Mouse (Mus musculus) macrophage (primary cell): Measurements from ENCODE around the gene Cryzl1. TPM values are rescaled to one million over a fixed set of nuclear protein-coding genes. Genes with fewer than 3 reads are reported as not detected.

Experiments
- H3K27ac ChIP-seq: fragments of 350-480 bp; formaldehyde crosslinking; 2 replicates; pipeline ENCODE4 v1.9.0; 2021
- H3K36me3 ChIP-seq: fragments of 350-480 bp; formaldehyde crosslinking; 2 replicates; pipeline ENCODE4 v1.9.0; 2021; ENCODE audit errors: inconsistent target
- H3K4me3 ChIP-seq: fragments of 350-480 bp; formaldehyde crosslinking; 2 replicates; pipeline ENCODE4 v1.9.0; 2021; ENCODE audit errors: inconsistent target
- H3K79me2 ChIP-seq: fragments of 350-480 bp; formaldehyde crosslinking; 2 replicates; pipeline ENCODE4 v1.9.0; 2021; ENCODE audit errors: inconsistent target
- WGBS: methylation state at CpG from one replicate; pipeline ENCODE4 v1.1.7; 2026; ENCODE audit warnings: inconsistent platforms; ENCODE audit not compliant: missing documents; 5-methylcytosine and 5-hydroxymethylcytosine counted together
- polyA plus RNA-seq: library from polyadenylated mRNA; stranded (reverse); fragments of 250-400 nt; gene quantifications from 3 replicates; pipeline ENCODE4 v1.2.4, GENCODE M21; 2018; ENCODE audit warnings: inconsistent platforms

Gene Cryzl1
- polyA plus RNA-seq, 1 experiment from 2014 or later, result 28.8 TPM

DNA sequence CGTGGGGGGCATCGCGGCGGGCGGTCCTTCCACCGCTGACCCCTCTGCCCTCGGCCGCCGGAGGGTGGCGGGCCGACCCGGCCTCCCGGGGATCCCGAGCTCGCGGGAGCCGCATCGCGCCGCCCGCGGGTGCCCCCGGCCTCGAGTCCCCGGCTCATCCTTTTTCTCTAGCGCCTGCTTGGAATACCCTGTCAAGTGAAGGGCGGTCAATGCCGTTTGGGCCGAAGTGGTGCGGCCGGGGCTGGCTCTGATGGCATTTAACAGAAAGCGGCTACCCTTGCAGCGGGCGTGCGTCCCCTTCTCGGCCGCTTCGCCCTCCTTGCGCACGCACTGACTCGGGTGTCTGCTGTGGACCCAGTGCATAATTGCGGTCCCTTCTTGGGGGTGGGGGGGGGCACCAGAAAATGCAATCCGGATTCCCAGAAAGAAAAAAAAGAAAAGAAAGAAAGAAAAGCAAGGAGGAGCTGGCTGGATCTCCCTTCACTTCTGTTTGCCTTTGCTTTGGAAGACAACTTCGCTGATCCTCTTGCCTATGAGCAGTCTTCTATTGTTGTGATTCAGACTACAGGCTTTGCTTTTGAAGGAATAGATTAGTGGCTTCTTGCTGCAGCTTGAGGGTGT, 1.2 kb upstream of the Cryzl1 start:
- Histone ChIP-seq H3K4me3 (peak overlapping the region; percentile 91), H3K27ac (peak overlapping the region; percentile 83), H3K79me2 (peaks cover 79% of the 10 kb centered on the region), H3K36me3 (no peaks in the 10 kb centered on the region)
- WGBS, result 0% methylated on average over 25 of the region's 44 CpGs

DNA sequence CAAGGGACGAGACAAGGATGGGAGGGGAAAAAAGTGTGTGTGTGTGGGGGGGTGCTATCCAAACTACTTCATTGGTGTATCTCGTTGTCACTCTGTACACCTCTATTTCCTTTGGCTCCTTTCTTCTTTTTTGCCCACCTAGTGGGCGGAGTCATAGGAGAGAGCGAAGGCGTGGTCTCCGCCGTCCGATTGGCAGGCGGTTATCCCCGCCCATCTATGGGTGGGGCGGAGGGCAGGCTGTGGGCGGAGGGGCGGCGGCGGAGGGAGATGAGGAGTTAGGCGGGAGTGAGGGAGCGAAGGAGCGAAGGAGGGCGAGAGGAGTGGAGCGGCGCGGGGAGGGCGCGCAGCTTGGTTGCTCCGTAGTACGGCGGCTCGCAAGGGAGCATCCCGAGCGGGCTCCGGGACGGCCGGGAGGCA, 299 bp upstream of the Cryzl1 start, which contains the start of gene Itsn1:
Itsn1 (plus strand) TSS at position 216 of the 417 bp plus-strand sequence.
- H3K4me3 ChIP-seq, result peak within 1 kb of the TSS; percentile 91
- peak within 1 kb of the TSS; percentile 83 for H3K27ac ChIP-seq
- 1% methylated on average over 29 of the region's 33 CpGs for WGBS
- peaks cover 79% of the 10 kb centered on the region for H3K79me2 ChIP-seq
- no peaks in the 10 kb centered on the region for H3K36me3 ChIP-seq

DNA sequence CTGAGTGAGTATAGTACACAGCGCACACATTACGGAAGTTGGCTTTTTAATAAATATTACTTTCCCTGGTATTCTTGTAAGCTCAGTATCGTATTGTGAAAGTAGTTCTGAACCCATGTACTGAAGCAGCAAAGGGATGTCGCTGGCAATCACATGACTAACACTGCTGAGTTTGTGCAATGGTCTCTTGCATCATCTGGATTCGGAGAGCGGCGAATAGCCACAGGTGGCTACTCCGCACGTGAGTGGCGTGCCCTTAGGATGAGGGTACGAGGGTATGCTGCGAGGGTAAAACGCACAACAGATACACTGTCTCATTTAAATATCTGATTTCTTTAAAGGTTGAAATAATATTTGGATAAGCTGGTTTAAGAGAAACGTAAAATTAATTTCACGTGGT, 1.3 kb downstream of the Cryzl1 start:
- 17% methylated on average over 15 of the region's 15 CpGs for WGBS
- Histone ChIP-seq H3K4me3 (peak overlapping the region; percentile 72), H3K79me2 (peaks cover 79% of the 10 kb centered on the region), H3K27ac (peak overlapping the region; percentile 77), H3K36me3 (no peaks in the 10 kb centered on the region)

DNA sequence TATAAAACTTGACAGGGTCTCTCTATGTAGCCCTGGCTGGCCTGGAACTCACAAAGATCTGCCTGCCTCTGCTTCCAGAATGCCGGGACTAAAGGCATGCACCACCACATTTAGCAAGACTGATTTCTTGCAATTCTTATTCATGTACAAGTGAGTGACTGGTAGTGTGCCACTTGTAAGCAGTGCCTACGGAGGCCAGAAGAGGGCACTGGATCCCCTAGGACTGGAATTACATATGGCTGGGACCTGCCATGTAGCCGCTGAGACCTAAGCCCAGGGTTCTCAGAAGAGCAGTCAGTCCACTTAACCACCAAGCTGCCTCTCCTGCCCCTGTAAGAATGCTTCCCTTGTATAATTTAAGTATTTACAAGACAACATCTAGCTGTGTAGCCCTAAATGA, 4.5 kb downstream of the Cryzl1 start:
- H3K79me2 ChIP-seq, result peaks cover 82% of the 10 kb centered on the region
- no peak overlapping the region for H3K27ac ChIP-seq
- peaks cover 14% of the 10 kb centered on the region for H3K36me3 ChIP-seq
- no peak overlapping the region for H3K4me3 ChIP-seq
- WGBS, result 75% methylated on average over 2 of the region's 3 CpGs

DNA sequence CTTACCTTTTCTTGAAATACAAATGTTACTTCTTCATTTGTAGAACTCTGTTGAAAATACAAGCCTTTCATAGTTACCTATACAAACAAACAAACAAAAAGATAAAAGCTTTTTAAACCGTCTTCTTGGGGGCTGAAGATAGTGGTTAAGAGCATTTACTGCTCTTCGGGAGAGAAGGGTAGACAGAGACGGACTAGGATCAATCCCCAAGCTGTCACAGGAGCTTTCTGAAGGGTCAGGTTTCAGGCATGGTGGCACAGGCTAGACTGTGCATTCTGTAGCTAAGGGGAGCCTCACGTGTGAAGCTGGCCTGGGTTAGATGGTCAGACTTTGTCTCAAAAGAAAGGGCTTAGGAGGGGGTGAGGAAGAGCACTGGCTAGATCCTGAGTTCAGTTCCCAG, 11.4 kb downstream of the Cryzl1 start:
- 96% methylated on average over 4 of the region's 4 CpGs for WGBS
- peaks cover 29% of the 10 kb centered on the region for H3K79me2 ChIP-seq
- no peak overlapping the region for H3K4me3 ChIP-seq
- H3K27ac ChIP-seq, result no peak overlapping the region
- H3K36me3 ChIP-seq, result peaks cover 44% of the 10 kb centered on the region

DNA sequence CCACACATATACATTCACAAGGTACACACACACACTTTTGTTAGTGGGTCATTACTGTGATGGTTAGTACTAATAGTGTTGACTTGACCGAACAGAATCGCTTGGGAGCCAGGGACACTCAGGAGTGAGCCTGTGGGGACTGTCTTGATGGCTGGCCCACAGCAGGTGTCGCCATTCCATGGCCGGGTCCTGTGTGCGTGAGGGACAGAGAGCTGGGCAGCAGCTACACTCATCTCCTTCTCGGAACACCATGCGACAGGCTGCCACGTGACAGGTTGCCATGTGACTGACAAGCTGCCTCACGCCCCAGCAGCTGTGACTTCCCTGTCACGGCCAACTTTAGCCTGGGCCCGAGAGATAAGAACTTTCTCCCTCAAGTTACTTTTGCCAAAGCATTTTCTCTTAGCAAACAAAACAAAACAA, 11.8 kb downstream of the Cryzl1 start:
- H3K27ac ChIP-seq, result no peak overlapping the region
- peaks cover 44% of the 10 kb centered on the region for H3K36me3 ChIP-seq
- H3K4me3 ChIP-seq, result no peak overlapping the region
- peaks cover 24% of the 10 kb centered on the region; the same call in 1 of the 2 replicates for H3K79me2 ChIP-seq
- 79% methylated on average over 10 of the region's 11 CpGs for WGBS

DNA sequence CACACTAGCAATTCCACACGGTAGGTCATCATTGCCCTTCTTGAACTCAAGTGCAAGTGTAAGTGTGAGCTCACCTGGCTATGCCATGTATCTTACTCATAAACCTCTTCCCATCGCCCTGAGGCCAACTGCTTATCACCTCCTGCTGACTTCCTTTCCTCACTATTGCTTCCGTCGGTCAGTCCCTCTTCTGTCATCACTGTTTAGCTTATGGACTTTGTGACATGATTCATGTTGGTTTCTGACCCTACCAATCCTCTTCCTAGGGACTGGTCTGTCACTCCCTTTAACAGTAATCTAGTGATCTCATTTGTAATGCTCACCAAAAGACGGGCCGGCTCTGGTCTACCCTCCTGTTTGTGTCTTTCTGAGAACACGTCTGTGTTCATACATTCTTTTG, 18.5 kb downstream of the Cryzl1 start:
- Histone ChIP-seq H3K36me3 (peaks cover 66% of the 10 kb centered on the region), H3K4me3 (no peak overlapping the region), H3K79me2 (no peaks in the 10 kb centered on the region), H3K27ac (no peak overlapping the region)
- WGBS, result 94% methylated on average over 7 of the region's 7 CpGs

DNA sequence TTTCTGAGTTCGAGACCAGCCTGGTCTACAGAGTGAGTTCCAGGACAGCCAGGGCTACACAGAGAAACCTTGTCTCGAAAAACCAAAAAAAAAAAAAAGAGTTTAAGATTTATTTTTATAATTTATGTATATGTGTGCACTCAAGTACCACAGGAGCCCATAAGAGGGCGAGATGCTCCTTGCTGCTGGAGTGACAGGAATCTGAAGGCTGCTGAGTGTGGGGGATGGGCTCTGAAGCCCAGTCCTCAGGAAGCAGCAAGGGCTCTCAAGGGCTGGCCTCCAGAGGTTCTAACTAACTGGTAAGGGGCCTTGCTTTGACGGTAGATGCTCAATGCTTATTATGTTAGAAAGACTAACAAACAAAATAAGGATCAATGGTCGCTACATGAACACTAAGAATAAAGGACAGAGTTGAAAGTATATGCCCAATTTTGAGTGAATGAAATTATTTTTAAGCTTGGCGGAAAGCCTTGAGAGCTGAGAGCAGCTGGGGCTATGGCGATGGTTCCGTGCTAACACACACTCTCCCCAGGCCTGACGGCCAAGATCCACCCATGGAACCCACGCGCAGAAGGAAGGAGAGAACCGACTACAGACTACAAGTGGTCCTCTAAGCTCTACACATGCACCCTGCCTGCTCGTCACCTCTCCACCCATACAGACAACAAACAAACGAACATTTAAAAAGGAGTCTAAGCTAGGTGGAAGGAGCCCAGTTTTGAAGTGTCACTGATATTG, 24.0 kb downstream of the Cryzl1 start:
- no peak overlapping the region for H3K27ac ChIP-seq
- peaks cover 60% of the 10 kb centered on the region for H3K36me3 ChIP-seq
- 94% methylated on average over 11 of the region's 14 CpGs for WGBS
- H3K79me2 ChIP-seq, result no peaks in the 10 kb centered on the region
- no peak overlapping the region for H3K4me3 ChIP-seq

DNA sequence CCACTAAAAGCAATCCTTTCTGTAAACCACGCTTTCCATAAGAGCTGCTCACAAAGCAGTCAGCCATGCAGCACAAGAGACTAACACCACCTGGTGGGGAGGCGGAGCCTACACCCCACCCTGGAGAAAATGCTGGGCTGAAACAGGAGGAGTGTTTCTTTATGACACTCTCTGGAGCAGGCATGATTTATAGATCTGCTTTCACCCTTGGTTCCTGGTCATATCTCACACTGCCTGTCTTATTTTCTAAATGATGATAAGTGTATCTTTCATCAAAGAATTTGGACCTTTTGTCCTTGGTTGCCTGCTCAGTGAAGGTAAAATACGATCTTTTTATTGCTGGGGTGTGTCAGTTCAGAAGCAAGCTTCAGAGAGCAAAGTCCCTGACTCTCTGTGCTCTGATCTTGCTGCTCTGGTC, 26.0 kb downstream of the Cryzl1 start:
- 95% methylated on average over 3 of the region's 3 CpGs for WGBS
- Histone ChIP-seq H3K4me3 (no peak overlapping the region), H3K36me3 (peaks cover 64% of the 10 kb centered on the region), H3K27ac (no peak overlapping the region), H3K79me2 (no peaks in the 10 kb centered on the region)

DNA sequence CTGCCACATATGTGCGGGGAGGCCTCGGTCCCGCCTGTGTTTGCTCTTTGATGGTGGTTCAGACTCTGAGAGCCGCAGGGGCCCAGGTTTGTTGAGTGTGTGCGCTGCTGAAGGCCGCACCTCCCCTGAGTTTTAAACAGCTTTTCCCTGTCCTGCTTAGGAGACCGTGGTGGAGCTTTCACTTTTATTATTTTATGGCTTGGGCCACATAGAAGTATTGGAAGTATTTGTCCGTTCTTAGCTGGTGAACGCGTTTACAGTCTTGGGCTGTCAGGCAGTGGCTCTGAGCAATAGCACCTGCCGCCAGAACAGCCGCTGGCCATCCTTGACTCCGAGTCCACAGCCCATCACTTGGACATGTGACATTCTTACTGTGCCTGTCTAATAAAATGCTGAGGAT, 26.9 kb downstream of the Cryzl1 start:
- no peaks in the 10 kb centered on the region for H3K79me2 ChIP-seq
- 94% methylated on average over 13 of the region's 13 CpGs for WGBS
- H3K27ac ChIP-seq, result no peak overlapping the region
- H3K4me3 ChIP-seq, result no peak overlapping the region
- H3K36me3 ChIP-seq, result peaks cover 70% of the 10 kb centered on the region

DNA sequence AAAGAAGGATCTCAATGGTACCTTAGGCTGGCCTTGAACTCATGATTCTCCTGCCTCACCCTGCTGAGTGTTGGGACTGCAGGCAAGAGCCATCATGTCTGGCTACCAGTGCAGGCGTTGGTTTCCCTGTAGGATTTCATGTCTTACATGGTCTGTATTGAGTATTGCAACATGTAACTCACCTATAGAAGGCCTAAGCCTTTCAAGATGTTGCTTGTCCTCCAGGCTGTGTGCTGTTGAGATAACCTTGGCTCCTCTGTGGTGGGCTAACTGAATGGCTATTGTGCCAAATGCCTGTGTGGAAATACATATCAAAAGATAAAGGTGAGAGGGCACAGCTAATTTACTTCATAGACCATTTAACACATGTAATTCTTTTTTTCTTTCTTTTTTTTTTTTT, 29.8 kb downstream of the Cryzl1 start:
- WGBS, result 100% methylated on average over 1 of the region's 1 CpGs
- Histone ChIP-seq H3K4me3 (no peak overlapping the region), H3K36me3 (peaks cover 53% of the 10 kb centered on the region), H3K79me2 (no peaks in the 10 kb centered on the region), H3K27ac (no peak overlapping the region)

DNA sequence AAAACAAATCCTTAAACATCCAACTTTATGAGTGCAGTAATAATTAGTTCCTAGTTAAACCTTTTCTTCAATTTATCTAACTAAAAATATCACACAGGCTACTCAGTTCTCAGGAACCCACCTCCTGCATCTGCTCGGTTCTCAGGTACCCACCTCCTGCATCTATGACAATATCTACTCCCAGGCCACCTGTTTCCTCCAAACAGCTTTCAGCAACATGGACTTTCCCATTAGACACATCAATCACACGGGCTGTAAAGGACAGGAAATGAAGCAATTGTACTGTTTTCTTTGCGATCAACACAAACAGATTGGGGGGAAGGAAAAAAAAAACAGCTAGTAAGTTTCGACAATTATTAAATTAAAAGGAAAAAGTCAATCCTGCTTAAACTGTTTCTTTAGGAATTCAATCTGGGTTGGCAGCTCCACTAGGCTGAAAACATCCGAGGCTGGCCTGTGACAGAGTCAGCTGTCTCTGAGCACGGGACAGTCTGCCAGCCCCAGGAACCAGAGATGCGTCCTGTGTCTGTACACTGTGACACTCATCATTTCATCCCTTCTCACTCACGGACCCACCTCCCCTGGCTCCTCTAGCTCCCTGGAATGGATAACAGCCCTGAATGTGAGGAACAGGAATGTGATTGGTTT, 33.5 kb downstream of the Cryzl1 start:
- Histone ChIP-seq H3K27ac (no peak overlapping the region), H3K36me3 (peaks cover 24% of the 10 kb centered on the region), H3K79me2 (no peaks in the 10 kb centered on the region), H3K4me3 (no peak overlapping the region)
- WGBS, result 47% methylated on average over 8 of the region's 8 CpGs

DNA sequence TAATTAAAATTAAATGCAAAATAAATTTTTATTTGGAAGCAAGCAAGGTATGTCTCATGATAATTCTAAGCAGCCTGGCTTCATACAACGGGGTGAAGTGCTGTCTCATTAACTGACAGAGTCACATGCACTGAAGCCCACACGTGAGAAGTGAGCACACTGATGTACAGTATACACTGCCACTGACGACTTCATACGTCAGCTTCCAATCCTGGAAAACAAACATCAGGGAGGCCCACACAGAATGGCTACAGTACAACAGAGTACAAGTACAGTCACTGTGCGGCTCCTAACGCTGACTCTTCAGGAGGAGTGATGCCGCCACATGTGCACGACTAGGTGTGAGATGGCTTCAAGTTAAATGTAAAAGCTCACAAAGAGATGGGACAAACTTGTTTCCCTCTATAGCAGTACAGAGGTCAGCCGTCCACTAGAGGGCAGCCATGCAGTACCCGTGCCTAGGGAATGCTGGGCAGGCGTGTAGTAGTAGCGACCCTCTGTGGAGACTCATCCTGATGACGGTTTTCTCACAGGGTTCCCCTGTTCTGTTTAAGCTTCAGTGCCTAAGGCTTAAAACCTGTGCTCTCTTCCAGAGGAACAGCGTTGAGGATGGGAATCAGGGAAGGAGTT, 34.2 kb downstream of the Cryzl1 start:
- no peak overlapping the region for H3K27ac ChIP-seq
- WGBS, result 35% methylated on average over 14 of the region's 14 CpGs
- no peaks in the 10 kb centered on the region for H3K79me2 ChIP-seq
- H3K4me3 ChIP-seq, result no peak overlapping the region
- H3K36me3 ChIP-seq, result peaks cover 24% of the 10 kb centered on the region

DNA sequence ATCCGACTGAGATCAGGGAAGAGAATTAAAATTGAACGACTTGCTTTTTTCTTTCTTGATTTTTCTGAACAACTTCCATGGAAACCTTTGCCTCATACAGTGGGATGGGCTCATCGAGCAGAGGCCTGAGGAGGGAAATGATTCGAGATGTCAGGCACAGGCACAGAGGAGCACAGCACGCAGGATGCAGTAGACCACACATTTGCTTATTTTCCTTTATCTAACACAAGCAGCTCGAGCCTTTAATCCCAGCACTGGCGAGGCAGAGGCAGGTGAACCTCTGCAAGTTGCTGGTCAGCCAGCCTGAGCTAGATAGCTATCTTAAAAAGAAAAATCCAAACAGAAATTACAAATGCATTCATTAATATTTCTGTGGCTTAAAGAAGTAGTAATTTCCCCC, 39.0 kb downstream of the Cryzl1 start:
- Histone ChIP-seq H3K4me3 (no peak overlapping the region), H3K27ac (no peak overlapping the region), H3K36me3 (no peaks in the 10 kb centered on the region; the same call in 1 of the 2 replicates), H3K79me2 (no peaks in the 10 kb centered on the region; the same call in 1 of the 2 replicates)
- WGBS, result 63% methylated on average over 7 of the region's 7 CpGs
